Mouse (Mus musculus): ENCODE measurements at regions not wholly inside any gene's neighbourhood (a gene's known extent, or its start where the extent isn't known, plus 50 kb on each side); places are given as distances from the start of the nearest gene placed in this dataset.
A peak's percentile ranks its signal among the peaks of the same experiment; 100 is the strongest.

DNA sequence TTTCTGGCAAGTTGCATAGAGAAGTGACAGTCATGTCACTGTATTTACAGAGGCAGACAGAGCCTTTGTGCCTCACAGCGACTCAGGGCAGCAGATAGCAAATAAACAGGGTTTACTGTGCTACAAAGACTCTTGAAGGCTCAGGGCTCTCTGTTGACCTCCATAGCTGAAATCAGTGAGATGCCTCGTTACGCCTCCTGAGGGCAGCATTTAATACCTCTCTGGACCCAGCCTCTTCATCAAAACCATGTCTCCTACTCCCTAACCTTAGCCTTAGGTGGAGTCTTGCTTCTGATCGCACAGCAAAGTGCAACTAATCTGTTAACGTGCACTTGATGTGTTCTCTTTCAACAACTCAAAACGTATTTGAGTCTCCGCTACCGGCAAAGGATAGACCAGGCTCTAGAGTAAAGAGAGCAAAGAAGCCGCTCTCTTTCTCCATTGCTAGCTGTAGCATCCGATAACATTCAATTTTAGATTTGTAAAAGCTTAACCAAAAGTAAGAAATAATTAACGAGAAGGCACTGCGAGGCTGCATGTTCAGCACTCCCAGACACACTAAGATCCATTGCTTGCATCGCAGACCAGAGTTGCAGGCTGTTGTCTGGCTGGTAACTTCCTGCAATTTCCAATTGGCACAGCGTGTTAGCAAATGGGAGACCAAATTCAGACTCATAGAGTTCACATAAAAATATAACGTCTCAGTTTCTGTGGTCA lies 101.1 kb upstream of the Man2a1 start:
- DNase-seq = peak; percentile 53

DNA sequence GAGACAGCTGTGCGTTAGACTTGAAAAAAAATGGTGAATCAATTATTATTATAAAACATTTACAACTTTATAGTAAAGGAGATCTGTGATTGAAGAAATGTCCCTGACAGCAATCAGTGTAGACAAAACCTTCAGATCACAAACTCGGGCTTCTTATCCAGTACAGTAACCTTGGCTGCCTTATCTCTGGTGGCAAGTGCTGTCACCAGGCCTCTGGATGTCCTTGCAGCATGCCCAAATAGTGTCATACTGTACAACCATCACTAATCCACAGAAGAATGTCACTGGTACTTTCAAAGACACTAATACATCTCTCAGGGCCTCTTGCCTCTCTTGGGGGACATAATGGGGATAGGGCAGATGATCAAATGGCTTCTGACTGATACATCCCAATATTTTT lies 98.2 kb upstream of the Man2a1 start:
- peak; percentile 54 for DNase-seq

DNA sequence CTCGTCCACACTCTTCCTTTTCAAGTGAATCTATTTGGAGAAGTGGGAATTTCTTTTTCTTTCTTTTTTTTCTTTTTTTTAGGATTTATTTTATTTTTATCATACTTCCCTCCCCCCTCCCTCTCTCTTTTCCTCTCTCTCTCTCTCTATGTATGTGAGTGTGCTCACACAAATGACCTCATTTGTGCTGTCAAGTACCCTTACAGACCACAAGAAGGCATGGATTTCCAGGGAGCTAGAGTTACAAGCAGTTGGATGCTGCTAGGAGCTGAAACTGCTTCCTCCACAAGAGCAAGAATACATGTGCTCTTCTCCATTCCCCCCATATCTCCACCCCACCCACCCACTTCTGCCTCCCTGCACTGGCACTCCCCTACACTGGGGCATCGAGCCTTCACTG lies 94.6 kb upstream of the Man2a1 start:
- no peak for DNase-seq

DNA sequence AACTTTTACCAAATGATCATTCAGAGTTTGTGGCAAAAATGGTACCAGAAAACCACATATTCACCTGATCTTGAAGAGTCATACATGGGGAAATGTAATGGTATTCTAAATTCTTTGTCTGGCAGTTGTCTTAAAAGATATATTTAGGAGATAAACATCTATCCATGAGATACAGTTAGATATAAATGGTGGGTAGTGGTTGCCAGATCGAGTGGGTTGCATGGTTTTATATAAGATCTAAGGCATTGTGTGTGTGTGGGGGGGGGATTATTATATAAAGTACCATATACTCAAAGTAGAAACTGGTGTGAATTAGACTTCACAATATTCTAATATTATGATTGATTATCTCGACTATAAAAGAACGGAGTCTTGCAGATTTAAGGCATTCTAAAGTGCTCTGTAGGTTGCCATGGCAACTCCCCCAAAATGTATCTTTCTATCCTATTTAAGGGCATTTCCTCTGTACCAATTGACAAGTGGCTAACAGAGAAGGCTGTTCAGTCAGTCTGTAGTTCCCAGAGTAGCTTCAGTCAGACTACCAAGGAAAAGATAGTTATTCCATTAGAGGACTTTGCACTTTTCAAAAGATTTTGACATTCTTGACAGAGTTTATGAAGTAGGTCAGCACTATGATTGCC lies 89.3 kb upstream of the Man2a1 start:
- no peak for DNase-seq

DNA sequence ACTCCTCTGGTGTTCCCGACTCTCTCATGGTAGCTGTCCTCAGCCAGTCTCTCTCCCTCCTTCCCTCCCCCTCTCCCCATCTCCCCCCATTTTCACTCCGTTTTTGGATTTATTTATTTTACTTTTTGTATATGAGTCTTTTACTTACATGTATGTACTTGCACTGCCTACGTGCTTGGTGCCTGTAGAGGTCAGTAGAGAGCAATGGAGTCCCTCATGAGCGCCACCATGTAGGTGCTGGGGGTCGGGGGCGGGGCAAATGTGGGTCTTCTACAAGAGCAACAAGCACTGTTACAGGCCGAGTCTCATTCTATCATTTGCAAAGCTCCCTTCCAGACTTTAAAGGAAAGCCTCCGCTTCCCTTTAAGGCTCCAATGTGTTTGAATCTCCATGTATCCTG lies 78.3 kb upstream of the Man2a1 start:
- no peak for DNase-seq

DNA sequence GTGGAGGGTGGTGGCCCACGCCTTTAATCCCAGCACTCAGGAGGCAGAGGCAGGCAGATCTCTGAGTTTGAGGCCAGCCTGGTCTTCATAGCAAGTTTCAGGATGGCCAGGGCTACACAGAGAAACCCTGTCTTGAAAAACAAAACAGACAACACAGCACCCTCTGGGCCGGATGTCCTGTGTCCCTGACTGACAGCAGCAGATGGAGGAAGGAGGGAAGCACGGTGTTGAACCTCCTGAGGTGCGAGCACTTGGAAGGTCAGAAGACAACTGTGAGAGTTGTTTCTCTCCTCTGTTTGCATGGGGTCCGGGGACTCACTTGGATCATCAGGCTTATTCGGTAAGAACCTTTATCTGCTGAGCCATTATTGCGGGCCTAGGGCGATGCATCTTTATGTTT lies 76.6 kb upstream of the Man2a1 start:
- no peak for DNase-seq

DNA sequence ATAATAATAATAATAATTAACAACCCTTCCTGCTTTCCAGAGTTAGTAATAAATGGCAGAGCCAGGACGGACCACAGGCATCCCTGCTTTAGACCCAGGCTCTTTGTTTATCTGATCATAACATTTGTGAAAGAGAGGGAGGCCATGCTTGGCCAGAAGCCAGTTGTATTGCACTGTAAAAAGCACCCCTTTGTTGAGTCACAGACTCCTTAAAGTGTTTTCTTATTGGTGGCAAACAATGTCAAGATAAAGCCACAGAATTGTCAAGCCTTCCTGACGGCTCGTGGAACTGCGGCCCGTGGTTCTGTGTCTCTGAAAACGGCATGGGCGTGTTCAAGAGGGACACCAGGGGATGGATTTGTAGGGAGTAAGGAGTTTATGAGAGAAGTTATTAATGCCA lies 72.7 kb upstream of the Man2a1 start:
- no peak for DNase-seq

DNA sequence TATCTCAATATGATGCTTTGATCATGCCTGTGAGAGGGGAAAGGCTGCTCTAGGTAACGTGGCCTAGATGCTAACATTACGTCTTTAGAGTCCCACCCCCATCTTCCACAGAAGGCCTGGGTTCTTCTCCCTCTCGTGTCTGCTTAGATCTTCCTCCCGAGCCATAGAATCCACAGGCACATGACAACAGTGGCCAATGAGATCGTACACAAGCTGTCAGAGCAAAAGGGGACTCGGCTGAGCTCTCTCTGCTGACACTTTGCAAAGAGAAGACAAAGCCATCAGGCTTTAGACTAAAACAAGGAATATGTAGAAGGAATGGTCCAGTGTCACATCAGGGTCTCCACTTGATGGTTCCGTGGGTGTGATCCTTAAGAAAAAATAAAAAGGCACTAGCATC lies 72.1 kb upstream of the Man2a1 start:
- no peak for DNase-seq

DNA sequence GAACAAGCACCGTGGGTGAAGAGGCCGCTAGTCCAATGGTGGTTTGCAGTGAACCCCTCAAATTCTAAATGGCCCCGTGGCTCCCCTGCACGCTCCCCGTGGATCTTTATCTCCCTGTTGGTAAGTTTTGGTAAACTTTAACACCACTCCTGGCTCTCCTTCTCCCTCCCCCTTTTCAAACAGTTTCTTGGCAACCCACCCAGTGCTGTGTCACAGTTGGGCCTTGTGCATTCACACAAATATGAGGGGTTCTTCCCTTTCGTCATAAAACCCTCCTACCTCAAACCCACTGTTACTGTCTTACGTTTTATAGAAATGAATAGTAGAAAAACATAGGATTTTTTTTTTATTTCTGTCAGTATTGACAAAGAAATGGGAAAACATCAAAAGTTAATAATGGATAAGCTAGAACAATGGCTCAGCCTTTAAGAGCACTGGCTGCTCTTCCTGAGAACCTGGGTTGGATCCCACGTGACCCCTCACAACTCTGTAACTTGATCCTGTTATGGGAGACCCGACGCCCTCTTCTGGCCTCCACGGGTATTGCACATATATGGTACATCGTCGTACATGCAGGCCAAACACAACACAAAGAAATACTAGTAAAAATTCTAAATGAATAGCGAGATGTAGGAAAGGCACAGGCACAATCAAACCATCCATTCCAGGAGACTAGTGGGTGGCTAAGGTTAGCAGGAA lies 71.1 kb upstream of the Man2a1 start:
- DNase-seq = no peak

DNA sequence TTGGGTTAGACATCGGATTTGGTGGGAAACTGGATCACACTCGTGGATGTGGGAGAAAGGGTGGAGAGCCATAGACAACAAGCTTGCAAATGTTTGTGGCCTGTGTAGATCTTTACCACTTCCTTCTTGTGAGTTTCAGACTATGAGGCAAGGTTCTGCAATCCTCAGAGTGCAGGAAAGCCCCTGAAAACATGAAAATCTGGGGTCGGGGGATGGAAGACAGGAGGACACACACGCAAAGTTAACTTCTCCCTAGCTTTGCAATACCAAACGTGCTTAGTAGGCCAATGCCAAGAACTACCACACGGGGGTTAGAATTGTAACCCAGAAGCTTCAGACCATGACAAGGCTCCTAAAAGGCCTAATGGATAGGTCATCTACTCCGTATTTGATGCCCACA lies 69.4 kb upstream of the Man2a1 start:
- DNase-seq = no peak

DNA sequence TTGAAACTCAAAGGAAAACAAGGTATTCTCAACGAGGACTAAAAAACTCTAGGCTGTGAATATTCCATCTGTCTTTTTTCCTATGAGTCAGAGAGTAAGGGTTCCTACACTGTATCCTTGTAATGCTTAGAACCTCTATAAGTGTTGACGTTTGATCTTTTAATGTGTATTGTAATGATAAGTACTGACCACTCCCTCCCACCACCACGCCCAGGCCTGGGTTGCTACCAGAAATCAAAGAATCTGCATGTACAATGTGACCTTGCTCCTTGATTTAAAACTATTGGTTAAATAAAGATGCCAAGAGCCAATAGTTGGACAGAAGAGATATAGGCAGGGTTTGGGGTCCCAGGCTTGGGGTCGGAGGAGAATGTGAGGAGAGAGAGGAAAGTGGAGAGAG lies 66.2 kb upstream of the Man2a1 start:
- no peak for DNase-seq

DNA sequence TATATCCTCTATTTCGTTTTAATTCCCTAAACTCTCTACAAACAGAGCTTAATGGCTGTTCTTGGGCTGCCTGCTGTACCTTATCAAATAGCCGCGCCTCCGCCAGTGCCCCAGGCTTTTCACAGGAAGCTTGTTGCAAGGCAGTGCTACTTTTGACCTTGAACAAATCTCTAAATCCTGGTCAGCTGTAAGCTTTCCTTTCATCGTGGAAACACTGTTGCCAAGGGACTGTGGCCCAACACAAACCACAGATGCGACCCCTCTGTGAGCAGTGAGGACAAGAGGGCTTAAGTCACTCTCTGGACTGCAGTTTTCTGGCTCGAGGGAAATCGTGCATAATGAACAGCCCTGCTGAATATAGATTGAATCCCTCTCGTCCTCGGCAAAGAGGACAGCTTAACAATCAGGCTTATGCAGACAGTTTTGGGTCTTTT lies 62.0 kb upstream of the Man2a1 start:
- DNase-seq = peak; percentile 58

DNA sequence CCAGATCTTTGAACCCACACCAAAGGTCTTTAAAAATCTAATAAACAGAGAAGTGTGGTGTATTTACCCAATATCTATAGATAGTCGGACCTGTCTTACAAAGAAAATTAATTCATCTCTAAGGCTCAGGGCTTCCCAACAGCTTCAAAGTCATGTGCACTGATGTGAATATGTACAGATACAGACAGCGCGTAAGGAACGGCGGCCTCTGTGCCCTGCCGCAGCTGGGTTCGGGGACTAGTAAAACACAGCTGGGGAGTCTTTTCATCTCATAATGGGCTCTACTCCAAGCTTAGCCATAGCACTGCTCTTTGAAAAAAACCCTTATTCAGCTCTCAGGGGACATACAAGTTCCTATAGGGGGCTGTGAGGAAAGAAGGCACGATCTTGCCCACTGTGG lies 60.1 kb upstream of the Man2a1 start:
- no peak for DNase-seq

DNA sequence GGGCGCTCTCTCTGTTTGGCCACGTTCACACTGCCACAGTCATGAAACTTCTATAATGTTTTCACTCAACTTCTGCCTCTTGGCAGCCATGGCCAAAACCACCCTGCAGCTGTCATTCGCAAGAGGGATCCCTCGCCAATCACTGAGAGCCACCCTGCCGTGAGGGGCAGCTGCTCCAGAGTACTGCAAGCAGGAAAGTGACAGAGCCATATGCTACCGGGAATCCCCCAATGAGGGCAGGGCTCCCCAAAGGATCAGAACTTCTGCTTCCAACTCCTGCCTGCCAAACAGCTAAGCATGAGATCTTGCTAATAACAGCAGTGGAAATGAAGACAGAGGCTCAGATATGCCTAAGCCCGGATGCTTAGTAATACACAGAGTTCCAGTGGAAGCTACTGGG lies 52.0 kb upstream of the Man2a1 start:
- no peak for DNase-seq

DNA sequence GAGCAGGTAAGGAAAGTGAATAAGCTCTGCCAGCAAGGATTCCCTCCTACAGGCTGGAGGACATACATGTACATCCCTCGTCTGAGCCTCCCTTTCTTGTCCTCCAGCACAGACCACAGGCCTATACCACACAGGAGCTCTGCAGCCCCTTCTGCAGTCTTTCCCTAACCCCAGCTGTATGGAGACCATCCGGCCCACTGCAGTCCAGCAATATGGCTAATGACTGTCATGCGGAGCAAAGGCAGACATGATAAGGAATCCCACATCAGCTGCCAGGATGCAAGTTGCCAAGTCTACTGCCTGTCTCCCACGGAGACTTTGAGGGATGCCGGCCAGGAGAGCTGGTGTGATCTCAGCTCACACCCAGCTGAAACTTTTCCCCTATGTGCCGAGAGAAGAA lies 50.5 kb upstream of the Man2a1 start:
- no peak for DNase-seq

Small RNA genes in the stretch of these regions (microRNA-seq; reads per million reads assigned to microRNA genes)
- gene Mir6420 = 0 reads per million in 2 experiments
